Mouse (Mus musculus) mouse embryonic stem cell (cell line): Measurements from ENCODE around the gene Ddx3x.
"Not testable (repeated sequence)": the region's sequence is repeated elsewhere in the genome, so short reads cannot be mapped to it uniquely, and the experiment has no call there.

Source experiments
- in situ Hi-C, 2 experiments: fragments of 300-500 bp; cut with MboI; formaldehyde crosslinking; loops; 1 replicate in 1 of 2; 3 replicates in 1 of 2; pipeline ENCODE4 v1.14.3; 2019 to 2020; ENCODE audit warnings: low sequenced_read_pairs in 2 of 2, low pct_unique_long_range_greater_than_20kb in 1 of 2, mixed read lengths in 1 of 2; ENCODE audit not compliant: unreplicated experiment in 1 of 2

The Ddx3x gene

GRCm38 (mm10) chrX:13263356-13263755, 17.4 kb upstream of the Ddx3x start:
- in situ Hi-C loops = no loop called here

GRCm38 (mm10) chrX:13275519-13276137, 5.1 kb upstream of the Ddx3x start:
- in situ Hi-C loops = no loop called here

- in situ Hi-C loops = no loop called here
Measured at GRCm38 (mm10) chrX:13278996-13279395, 1.8 kb upstream of the Ddx3x start.

- in situ Hi-C loops = loop anchor here (5.0 to 10.0 kb wide), 2 partner anchors 38 to 185 kb away; partner anchors contain the start of gene Nyx (in 1 of the 2)
Measured at GRCm38 (mm10) chrX:13280037-13280408, 747 bp upstream of the Ddx3x start.

GRCm38 (mm10) chrX:13281329-13282088, 739 bp downstream of the Ddx3x start:
- in situ Hi-C loops = loop anchor here (5.0 to 10.0 kb wide), 2 partner anchors 39 to 183 kb away; partner anchors contain the start of gene Nyx (in 1 of the 2)

- in situ Hi-C loops = loop anchor here (5.0 to 10.0 kb wide), 2 partner anchors 40 to 183 kb away; partner anchors contain the start of gene Nyx (in 1 of the 2)
Measured at GRCm38 (mm10) chrX:13282089-13282850, 1.5 kb downstream of the Ddx3x start.

GRCm38 (mm10) chrX:13285772-13286171, 5.0 kb downstream of the Ddx3x start:
- in situ Hi-C loops = loop anchor here in 1 of 2 experiments (10.0 kb wide), 1 partner anchor 179 kb away; the partner anchor contains the start of gene Nyx

GRCm38 (mm10) chrX:13294505-13295228, 13.9 kb downstream of the Ddx3x start:
- in situ Hi-C loops = no loop called here

- in situ Hi-C loops = no loop called here
Measured at GRCm38 (mm10) chrX:13295229-13295571, 14.4 kb downstream of the Ddx3x start.

- in situ Hi-C loops = not testable (repeated sequence)
Measured at GRCm38 (mm10) chrX:13296241-13296640, 15.5 kb downstream of the Ddx3x start.

- in situ Hi-C loops = loop anchor here in 1 of 2 experiments (10.0 kb wide), 1 partner anchor 59 kb away; no protein-coding TSS in a partner anchor
Measured at GRCm38 (mm10) chrX:13306190-13306589, 25.4 kb downstream of the Ddx3x start.

GRCm38 (mm10) chrX:13311396-13311795, 30.6 kb downstream of the Ddx3x start:
- in situ Hi-C loops = no loop called here

- in situ Hi-C loops = no loop called here
Measured at GRCm38 (mm10) chrX:13329611-13330010, 48.8 kb downstream of the Ddx3x start.
